ENCODE assay signal across 18 mouse cellular contexts in genomic region chr8:104909651-104910050, GRCm38 (mm10). TPM values are rescaled to one million over a fixed set of nuclear protein-coding genes. Genes with fewer than 3 reads are reported as not detected.
"Had no signal": no experiment of that assay in that cellular context is flagged by ENCODE, and none has a peak within 500 bp of the region (broad histone marks: within the 10 kb centered on the region; RNA-seq: fewer than 3 reads in every experiment).

No protein-coding gene starts in this region.

RNA-seq across cellular contexts. Expression of gene Ces2e, which starts 16.4 kb away (rescaled TPM):
- polyA plus RNA-seq: heart, embryonic 10.5 days; heart, embryonic 12.5 days; hindbrain, embryonic 10.5 days; hindbrain, embryonic 12.5 days; hindbrain, embryonic 14.5 days; hindbrain, embryonic 16.5 days; inflammation-experienced regulatory T-cells, adult 6 months; limb, embryonic 11.5 days; limb, embryonic 13.5 days had no signal

RNA-seq across cellular contexts. Expression of gene Ces2f, which starts 37.5 kb away (rescaled TPM):
- polyA plus RNA-seq: heart, embryonic 10.5 days; heart, embryonic 12.5 days; heart, embryonic 14.5 days; hindbrain, embryonic 10.5 days; hindbrain, embryonic 12.5 days; hindbrain, embryonic 14.5 days; hindbrain, embryonic 16.5 days; inflammation-experienced regulatory T-cells, adult 6 months; intestine, embryonic 15.5 days; intestine, postnatal 0 days; kidney, embryonic 16.5 days; limb, embryonic 11.5 days; liver, adult 2 months; liver, embryonic 12.5 days; liver, embryonic 14.5 days; liver, embryonic 16.5 days had no signal

RNA-seq across cellular contexts. Expression of gene Ces2g, which starts 51.9 kb away (rescaled TPM):
- polyA plus RNA-seq: hindbrain, embryonic 10.5 days; hindbrain, embryonic 12.5 days; hindbrain, embryonic 14.5 days; kidney, embryonic 14.5 days; limb, embryonic 11.5 days had no signal
